ENCODE assay signal across 11 mouse cellular contexts in genomic region chr11:100148615-100149330, GRCm38 (mm10). TPM values are rescaled to one million over a fixed set of nuclear protein-coding genes. Genes with fewer than 3 reads are reported as not detected.
DNase-seq lines count a peak whose midpoint lies in the region; ATAC-seq and TF ChIP-seq lines count a peak whose summit lies in the region.
"Had no signal": no experiment of that assay in that cellular context is flagged by ENCODE, and none has a peak within 500 bp of the region (broad histone marks: within the 10 kb centered on the region; RNA-seq: fewer than 3 reads in every experiment).

TSS of gene Krt19 (minus strand) at chr11:100148665.

- no peaks in the 10 kb centered on the region; the same call in 1 of the 2 replicates for H3K27me3 ChIP-seq in heart, embryonic 14.5 days (ENCODE audit: control insufficient read depth, insufficient read depth, low read length)
- H3K27me3 ChIP-seq in lung, postnatal 0 days (replicated peaks; ENCODE audit: insufficient read depth, low read length), result peaks cover 7% of the 10 kb centered on the region; the same call in 1 of the 2 replicates
- no peaks in the 10 kb centered on the region for H3K27me3 ChIP-seq in myocyte (ENCODE audit: control insufficient read depth, insufficient read depth, insufficient read length)

- no peak within 1 kb of the TSS for H3K4me2 ChIP-seq in heart, embryonic 14.5 days (ENCODE audit: low read length)
- no peak within 1 kb of the TSS for H3K4me2 ChIP-seq in lung, postnatal 0 days (replicated peaks; ENCODE audit: low read depth, low read length)
- peak within 1 kb of the TSS; percentile 76 for H3K4me2 ChIP-seq in myocyte (ENCODE audit: low read depth)
- H3K4me2 ChIP-seq: neural tube, embryonic 12.5 days had no signal

- peaks cover 16 to 26% of the 10 kb centered on the region in 2 experiments for H3K4me1 ChIP-seq in heart, embryonic 14.5 days (ENCODE audit: control insufficient read depth in 2 of 2, insufficient read depth in 2 of 2, low read length in 2 of 2)
- H3K4me1 ChIP-seq in lung, postnatal 0 days (ENCODE audit: insufficient read depth, low read depth, low read length), result peaks cover 5% of the 10 kb centered on the region
- peaks cover 7% of the 10 kb centered on the region for H3K4me1 ChIP-seq in embryonic fibroblast, embryonic 13.5 days (ENCODE audit: control insufficient read depth, insufficient read depth, low read length)

- H3K9me3 ChIP-seq in heart, embryonic 14.5 days (ENCODE audit: control insufficient read depth, low read length), result no peaks in the 10 kb centered on the region
- H3K9me3 ChIP-seq in lung, postnatal 0 days (ENCODE audit: low read length), result no peaks in the 10 kb centered on the region
- H3K9me3 ChIP-seq: neural tube, embryonic 12.5 days had no signal

- no peak within 1 kb of the TSS for H3K27ac ChIP-seq in heart, embryonic 14.5 days (replicated peaks in 1 of 2; ENCODE audit: control insufficient read depth in 1 of 2, insufficient read depth in 1 of 2, low read depth in 2 of 2, low read length in 2 of 2)
- peak within 1 kb of the TSS; percentile 27; the same call in 1 of the 2 replicates for H3K27ac ChIP-seq in lung, postnatal 0 days (ENCODE audit: low read length)
- peak within 1 kb of the TSS; percentile 90 for H3K27ac ChIP-seq in embryonic fibroblast, embryonic 13.5 days (ENCODE audit: insufficient read depth, low read length)
- H3K27ac ChIP-seq: neural tube, embryonic 12.5 days had no signal

- H3ac ChIP-seq in myocyte (ENCODE audit: control insufficient read depth, insufficient read length), result no peak within 1 kb of the TSS

- no peak for TF ChIP-seq POLR2A in embryonic fibroblast, embryonic 13.5 days (IDR thresholded peaks at IDR 0.05; ENCODE audit: low read depth, low read length)
- no peak for TF ChIP-seq POLR2A in myocyte (IDR thresholded peaks at IDR 0.05; ENCODE audit: insufficient read length, low read depth)

- TF ChIP-seq CTCF in lung, postnatal 0 days (IDR thresholded peaks at IDR 0.05), result no peak
- no peak for TF ChIP-seq CTCF in embryonic fibroblast, embryonic 13.5 days (IDR thresholded peaks at IDR 0.05; ENCODE audit: borderline replicate concordance, insufficient read depth, low read length)

- no peak for ATAC-seq in heart, embryonic 14.5 days (ENCODE audit: insufficient number of reproducible peaks, insufficient read depth, low FRiP score, low read depth)
- no peak for ATAC-seq in lung, postnatal 0 days
- ATAC-seq: inflammation-experienced regulatory T-cells, adult 6 months had no signal

- H3K4me3 ChIP-seq in heart, embryonic 14.5 days (ENCODE audit: control insufficient read depth in 1 of 2, insufficient read depth in 1 of 2, low read depth in 1 of 2, low read length in 2 of 2), result no peak within 1 kb of the TSS
- H3K4me3 ChIP-seq in lung, postnatal 0 days (ENCODE audit: low read depth, low read length), result no peak within 1 kb of the TSS
- H3K4me3 ChIP-seq in embryonic fibroblast, embryonic 13.5 days (ENCODE audit: insufficient read depth, low read length), result no peak within 1 kb of the TSS
- no peak within 1 kb of the TSS for H3K4me3 ChIP-seq in myocyte
- H3K4me3 ChIP-seq: neural tube, embryonic 12.5 days had no signal

- no peak for DNase-seq in heart, adult 18-20 months
- peak; percentile 4 for DNase-seq in lung, postnatal 0 days (ENCODE audit: low spot score)
- no peak for DNase-seq in lung, postnatal 14 days
- DNase-seq in left cerebral cortex, adult 11 months (ENCODE audit: low spot score), result no peak
- DNase-seq in retina, postnatal 1 day, result no peak

- TF ChIP-seq EP300 in lung, postnatal 0 days (IDR thresholded peaks at IDR 0.05), result no peak

- no peaks in the 10 kb centered on the region for H3K36me3 ChIP-seq in heart, embryonic 14.5 days (ENCODE audit: control insufficient read depth, insufficient read depth, low read length)
- no peaks in the 10 kb centered on the region for H3K36me3 ChIP-seq in lung, postnatal 0 days (ENCODE audit: insufficient read depth, low read length)
- H3K36me3 ChIP-seq in myocyte (ENCODE audit: control insufficient read depth, insufficient read depth), result no peaks in the 10 kb centered on the region
- H3K36me3 ChIP-seq: neural tube, embryonic 12.5 days had no signal

- WGBS in heart, embryonic 14.5 days, result 44% methylated on average over 9 of the region's 9 CpGs
- WGBS in lung, postnatal 0 days, result 31% methylated on average over 9 of the region's 9 CpGs

- no peaks in the 10 kb centered on the region for H3K79me2 ChIP-seq in myocyte (ENCODE audit: control insufficient read depth, insufficient read depth)

- no peak within 1 kb of the TSS for H3K9ac ChIP-seq in heart, embryonic 14.5 days (ENCODE audit: low read length)
- H3K9ac ChIP-seq in lung, postnatal 0 days (replicated peaks; ENCODE audit: low read depth), result no peak within 1 kb of the TSS
- H3K9ac ChIP-seq: neural tube, embryonic 12.5 days had no signal

TF ChIP-seq in myocyte, 11 proteins besides CTCF, POLR2A, EP300 and RAD21:
- TF ChIP-seq TCF12 (IDR thresholded peaks at IDR 0.05; ENCODE audit: insufficient read depth, poor library complexity, severe bottlenecking) (no peak), USF1 (IDR thresholded peaks at IDR 0.05; ENCODE audit: low read depth) (no peak), CEBPB (IDR thresholded peaks at IDR 0.05; ENCODE audit: insufficient read depth, poor library complexity, severe bottlenecking) (no peak)

RNA-seq across cellular contexts. Expression of gene Krt19, which starts in this region (rescaled TPM):
- polyA plus RNA-seq in heart, embryonic 14.5 days (2014; fragmentation: Nextera tagmentation; extraction: Ambion mirVana), result 30.7 and 35.0 TPM in 2 replicates
- 1 to 10 TPM; 4.0 to 9.1 TPM for total RNA-seq in heart, adult 18-20 months (2021)
- 460 and 573 TPM in 2 replicates for polyA plus RNA-seq in lung, postnatal 0 days (2015; fragmentation: Nextera tagmentation; extraction: Ambion mirVana)
- 4.7 and 10.8 TPM in 2 replicates for polyA plus RNA-seq in embryonic fibroblast, embryonic 13.5 days (2011; ENCODE audit: insufficient read length, low read depth, missing spikeins)
- polyA plus RNA-seq in myocyte (2012; fragmentation: generic; extraction: Trizol), result 0.85 TPM
- total RNA-seq: megakaryocyte, adult 5-6 weeks had no signal
- polyA plus RNA-seq: inflammation-experienced regulatory T-cells, adult 6 months had no signal

Comparison
In these comparisons a context has a peak if more than half of its experiments do, and no peak if none do; other contexts are left out.
1. RNA of gene Krt19 (polyA plus RNA-seq): 460 to 573 TPM in lung, postnatal 0 days; 30.7 to 35.0 TPM in heart, embryonic 14.5 days, 4.7 to 10.8 TPM in embryonic fibroblast, embryonic 13.5 days and 0.85 TPM in myocyte (single experiment); every median in the first group is over 10 times any median in the second.
2. H3K27ac ChIP-seq: peak in lung, postnatal 0 days (single experiment) and embryonic fibroblast, embryonic 13.5 days (single experiment); none in heart, embryonic 14.5 days (0 of 2).